Mouse (Mus musculus) liver, adult 2 months (tissue): Measurements from ENCODE around the gene Gadd45g.

Experiments used
- CTCF ChIP-seq: fragments of 200-500 bp; IDR thresholded peaks from 2 replicates; pipeline ENCODE4 v1.5.1; 2011; ENCODE audit warnings: low read depth, low read length, control low read depth
- POLR2A ChIP-seq: fragments of 200-500 bp; IDR thresholded peaks from 2 replicates; pipeline ENCODE4 v1.6.1; 2011; ENCODE audit warnings: low read length, control low read depth; ENCODE audit not compliant: insufficient read depth; ENCODE audit errors: extremely low read depth

DNA sequence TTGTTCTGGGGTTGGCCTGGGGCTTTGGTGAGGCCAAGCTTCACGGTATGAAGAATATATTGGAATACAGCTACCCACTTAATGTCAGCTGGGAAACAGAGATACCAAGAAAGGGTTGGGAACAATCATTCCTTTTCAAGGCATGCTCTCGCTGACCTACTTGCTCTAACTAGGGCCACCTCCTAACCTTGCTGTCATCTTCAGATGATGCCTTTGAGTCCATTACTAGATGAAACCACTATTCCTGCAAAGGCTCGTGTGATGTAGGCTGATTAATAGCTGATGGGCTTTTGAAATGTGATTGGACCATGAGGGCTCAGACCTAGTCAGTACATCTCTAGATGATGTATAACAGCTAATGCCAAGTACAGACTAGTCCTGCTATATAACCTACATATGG lies 33.1 kb downstream of the Gadd45g start:
- TF ChIP-seq CTCF (no peak), POLR2A (no peak)
